ENCODE assay signal across 8 mouse cellular contexts in the genomic region with DNA sequence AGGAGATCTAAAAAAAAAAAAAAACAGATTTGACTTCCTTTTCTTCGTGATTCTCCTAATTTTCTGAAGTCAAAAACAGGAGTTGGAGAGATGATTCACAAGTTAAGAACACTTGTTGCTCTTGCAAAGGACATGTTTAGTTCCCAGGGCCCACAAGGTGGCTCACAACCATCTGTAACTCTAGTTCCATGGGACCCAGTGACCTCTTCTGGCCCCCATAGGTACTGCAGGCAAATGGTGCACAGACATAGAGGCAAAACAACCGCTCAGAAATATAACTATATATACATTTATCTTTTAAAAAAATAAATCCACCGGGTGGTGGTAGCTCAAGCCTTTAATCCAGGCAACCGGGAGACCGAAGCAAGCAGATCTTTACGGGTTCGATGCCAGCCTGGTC. TPM values are rescaled to one million over a fixed set of nuclear protein-coding genes. Genes with fewer than 3 reads are reported as not detected.
DNase-seq lines count a peak whose midpoint lies in the region; ATAC-seq and TF ChIP-seq lines count a peak whose summit lies in the region.

No protein-coding gene starts in this region.

- H3K9ac ChIP-seq in heart, postnatal 0 days (replicated peaks; ENCODE audit: low read depth, low read length) = no peak overlapping the region
- no peak overlapping the region for H3K9ac ChIP-seq in lung, postnatal 0 days (replicated peaks; ENCODE audit: low read depth)

- peaks cover 16% of the 10 kb centered on the region for H3K4me1 ChIP-seq in G1E (ENCODE audit: insufficient read depth, low read depth, low read length)
- H3K4me1 ChIP-seq in bone marrow, adult 2 months (ENCODE audit: control insufficient read depth, insufficient read depth, low read length) = no peaks in the 10 kb centered on the region; the same call in 1 of the 2 replicates
- no peaks in the 10 kb centered on the region for H3K4me1 ChIP-seq in heart, postnatal 0 days (ENCODE audit: control insufficient read depth, insufficient read depth)
- H3K4me1 ChIP-seq in lung, postnatal 0 days (ENCODE audit: insufficient read depth, low read depth, low read length) = no peaks in the 10 kb centered on the region

- no peaks in the 10 kb centered on the region for H3K27me3 ChIP-seq in G1E (ENCODE audit: insufficient read depth, low read length)
- no peaks in the 10 kb centered on the region for H3K27me3 ChIP-seq in heart, postnatal 0 days (ENCODE audit: control insufficient read depth, insufficient read depth, low read length)
- no peaks in the 10 kb centered on the region for H3K27me3 ChIP-seq in lung, postnatal 0 days (replicated peaks; ENCODE audit: insufficient read depth, low read length)

- peak overlapping the region; percentile 88 for H3K4me3 ChIP-seq in G1E (ENCODE audit: low read depth, low read length)
- H3K4me3 ChIP-seq in bone marrow, adult 2 months (replicated peaks; ENCODE audit: control insufficient read depth, low read depth, low read length) = peak overlapping the region; percentile 51
- H3K4me3 ChIP-seq in heart, postnatal 0 days (ENCODE audit: low read depth, low read length) = peak overlapping the region; percentile 88; the same call in 1 of the 2 replicates
- no peak overlapping the region for H3K4me3 ChIP-seq in lung, postnatal 0 days (ENCODE audit: low read depth, low read length)

- no peak for ATAC-seq in G1E (ENCODE audit: extremely low read depth, insufficient number of reproducible peaks, low FRiP score, poor library complexity, severe bottlenecking)
- peak; percentile 81 for ATAC-seq in erythroblast, adult 5-6 weeks (replicated peaks; ENCODE audit: low FRiP score, poor library complexity, severe bottlenecking)
- ATAC-seq in heart, postnatal 0 days (ENCODE audit: insufficient read depth, low read depth) = no peak
- no peak for ATAC-seq in lung, postnatal 0 days

- TF ChIP-seq POLR2A in bone marrow, adult 2 months (IDR thresholded peaks at IDR 0.05; ENCODE audit: borderline replicate concordance, control insufficient read depth, low read depth, low read length) = no peak

- no peak for TF ChIP-seq EP300 in heart, postnatal 0 days (IDR thresholded peaks at IDR 0.05; ENCODE audit: low read depth)
- TF ChIP-seq EP300 in lung, postnatal 0 days (IDR thresholded peaks at IDR 0.05) = no peak

- peak; percentile 7 for DNase-seq in G1E (ENCODE audit: low spot score)
- peak; percentile 13 for DNase-seq in heart, postnatal 0 days (ENCODE audit: low spot score)
- peak; percentile 48 to 77 for DNase-seq in kidney, postnatal 36 days
- peak; percentile 62 for DNase-seq in lung, postnatal 0 days (ENCODE audit: low spot score)
- DNase-seq in retina, adult 2 months (ENCODE audit: low read depth, low spot score) = peak; percentile 34
- DNase-seq in thymus, postnatal 25 days = peak; percentile 83

- TF ChIP-seq CTCF in G1E (IDR thresholded peaks at IDR 0.05; ENCODE audit: low read depth, low read length) = peak; percentile 40; the same call in 1 of the 2 replicates
- TF ChIP-seq CTCF in bone marrow, adult 2 months (IDR thresholded peaks at IDR 0.05; ENCODE audit: control insufficient read depth, insufficient read depth, low read length) = peak; percentile 71
- peak; percentile 63 for TF ChIP-seq CTCF in heart, postnatal 0 days (IDR thresholded peaks at IDR 0.05; ENCODE audit: low read depth)
- TF ChIP-seq CTCF in lung, postnatal 0 days (IDR thresholded peaks at IDR 0.05) = peak; percentile 82

- peak overlapping the region; percentile 62; the same call in 1 of the 2 replicates for H3K4me2 ChIP-seq in heart, postnatal 0 days (ENCODE audit: low read depth, low read length)
- 0 out of 2 replicates have a peak overlapping the region, but pooled peaks have one; percentile 74 for H3K4me2 ChIP-seq in lung, postnatal 0 days (replicated peaks; ENCODE audit: low read depth, low read length)

- H3K36me3 ChIP-seq in G1E (replicated peaks) = peaks cover 39% of the 10 kb centered on the region
- H3K36me3 ChIP-seq in heart, postnatal 0 days (replicated peaks; ENCODE audit: control insufficient read depth, insufficient read depth, low read length) = peaks cover 27% of the 10 kb centered on the region
- 0 out of 2 replicates have a peak, but pooled peaks cover 3% of the 10 kb centered on the region for H3K36me3 ChIP-seq in lung, postnatal 0 days (ENCODE audit: insufficient read depth, low read length)

- H3K9me3 ChIP-seq in G1E (replicated peaks) = no peaks in the 10 kb centered on the region
- no peaks in the 10 kb centered on the region for H3K9me3 ChIP-seq in heart, postnatal 0 days (replicated peaks; ENCODE audit: control insufficient read depth, low read length)
- no peaks in the 10 kb centered on the region for H3K9me3 ChIP-seq in lung, postnatal 0 days (ENCODE audit: low read length)

- WGBS in bone marrow, adult 2 months = 28% methylated on average over 7 of the region's 7 CpGs
- 25% methylated on average over 7 of the region's 7 CpGs for WGBS in heart, postnatal 0 days
- WGBS in lung, postnatal 0 days = 21% methylated on average over 7 of the region's 7 CpGs

- H3K27ac ChIP-seq in bone marrow, adult 2 months (ENCODE audit: control insufficient read depth, insufficient read depth, low read depth, low read length, poor library complexity) = no peak overlapping the region
- no peak overlapping the region for H3K27ac ChIP-seq in heart, postnatal 0 days (ENCODE audit: low read depth)
- no peak overlapping the region for H3K27ac ChIP-seq in lung, postnatal 0 days (ENCODE audit: low read length)

RNA-seq across cellular contexts. Expression of gene Wdr70, which starts 1.2 kb away (rescaled TPM):
- total RNA-seq in G1E (2014; fragmentation: Nextera tagmentation) = 71.4 and 84.9 TPM in 2 replicates
- total RNA-seq in G1E (2017) = 46.4 and 59.8 TPM in 2 replicates
- polyA plus RNA-seq in G1E (2012) = 25.2 and 27.3 TPM in 2 replicates
- 8.7 and 13.3 TPM in 2 replicates for polyA plus RNA-seq in bone marrow, adult 2 months (2011; ENCODE audit: insufficient read depth, insufficient read length, low replicate concordance, missing spikeins)
- 8.6 and 28.4 TPM in 2 replicates for total RNA-seq in erythroblast, adult 5-6 weeks (2015; ENCODE audit: low replicate concordance)
- total RNA-seq in erythroblast, adult 5-6 weeks (2017; ENCODE audit: low replicate concordance) = 16.9 and 25.1 TPM in 2 replicates
- total RNA-seq in heart, postnatal 0 days (2014; rRNA removed; ENCODE audit: low replicate concordance) = 28.5 and 32.8 TPM in 2 replicates
- polyA plus RNA-seq in heart, postnatal 0 days (2015; fragmentation: Nextera tagmentation; extraction: Ambion mirVana) = 32.3 and 32.6 TPM in 2 replicates
- 27.0 and 29.1 TPM in 2 replicates for polyA plus RNA-seq in lung, postnatal 0 days (2015; fragmentation: Nextera tagmentation; extraction: Ambion mirVana)

RNA-seq across cellular contexts. Expression of gene Nup155, which starts 11.2 kb away (rescaled TPM):
- total RNA-seq in G1E (2014; fragmentation: Nextera tagmentation) (95.7 and 100 TPM in 2 replicates), G1E (2017) (85.6 and 87.6 TPM in 2 replicates)
- 2.9 and 5.0 TPM in 2 replicates for polyA plus RNA-seq in G1E (2012)
- 11.1 and 12.2 TPM in 2 replicates for polyA plus RNA-seq in bone marrow, adult 2 months (2011; ENCODE audit: insufficient read depth, insufficient read length, low replicate concordance, missing spikeins)
- total RNA-seq in erythroblast, adult 5-6 weeks (2015; ENCODE audit: low replicate concordance) = 8.5 and 17.3 TPM in 2 replicates
- 19.4 and 23.5 TPM in 2 replicates for total RNA-seq in erythroblast, adult 5-6 weeks (2017; ENCODE audit: low replicate concordance)
- total RNA-seq in heart, postnatal 0 days (2014; rRNA removed; ENCODE audit: low replicate concordance) = 24.9 and 28.8 TPM in 2 replicates
- 3.5 and 3.8 TPM in 2 replicates for polyA plus RNA-seq in heart, postnatal 0 days (2015; fragmentation: Nextera tagmentation; extraction: Ambion mirVana)
- polyA plus RNA-seq in lung, postnatal 0 days (2015; fragmentation: Nextera tagmentation; extraction: Ambion mirVana) = 3.4 and 4.2 TPM in 2 replicates

Comparison
In these comparisons a context has a peak if more than half of its experiments do, and no peak if none do; other contexts are left out.
1. DNase-seq: peak in every context shown above with its lines; median percentile 83 in thymus, postnatal 25 days; 62 in kidney, postnatal 36 days; 62 in lung, postnatal 0 days; 34 in retina, adult 2 months; 13 in heart, postnatal 0 days; 7 in G1E.